Mouse (Mus musculus): ENCODE results near the gene Polr2l. TPM values are rescaled to one million over a fixed set of nuclear protein-coding genes. Genes with fewer than 3 reads are reported as not detected.

Gene Polr2l
- polyA plus RNA-seq, 2 experiments = 32.1 to 61.0 TPM

DNA sequence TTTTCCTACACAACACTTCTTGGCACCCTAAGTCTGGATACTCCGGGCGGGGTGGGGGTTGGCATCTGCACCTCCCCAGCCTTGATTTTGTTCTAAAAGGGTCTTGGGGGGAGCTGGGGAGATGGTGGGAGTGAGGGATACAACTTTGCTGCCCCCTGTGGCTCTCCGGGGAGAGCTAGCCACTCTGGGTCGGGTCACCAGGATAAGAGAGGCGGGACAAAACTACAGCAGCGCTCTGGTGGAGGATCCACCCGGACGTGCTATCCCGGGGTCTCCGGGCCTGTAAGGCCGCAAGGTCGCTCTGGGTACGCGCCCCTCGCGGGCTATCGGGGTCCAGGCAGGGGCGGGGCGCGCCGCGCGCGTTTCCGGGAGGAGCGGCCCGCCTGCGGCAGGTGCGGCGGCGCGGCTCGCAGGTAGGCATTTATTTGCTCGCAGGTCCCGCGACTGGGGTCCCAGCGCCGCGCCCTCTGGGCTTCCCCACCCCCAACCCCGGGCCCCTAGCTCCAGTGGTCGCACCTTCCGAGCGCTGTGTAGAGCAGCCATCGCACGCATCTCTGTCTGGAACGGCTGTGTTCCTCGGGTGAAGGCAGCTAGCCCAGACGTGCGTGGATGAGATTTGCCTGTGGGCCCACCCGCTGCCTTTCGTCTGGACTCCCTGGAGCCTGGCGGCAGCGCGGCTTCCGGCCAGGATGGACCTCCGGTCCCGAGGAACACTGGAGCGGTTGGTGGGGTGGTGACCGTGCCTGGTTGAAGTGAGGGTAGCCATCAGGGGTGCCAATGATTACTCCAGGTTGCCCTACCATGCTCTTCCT lies 13.2 kb downstream of the Polr2l start:
- WGBS = 2% methylated on average over 36 of the region's 59 CpGs
- H3K4me1 ChIP-seq (ENCODE audit: control insufficient read depth, insufficient read depth, low read length) = peaks cover 28% of the 10 kb centered on the region
- peak overlapping the region; percentile 65 for H3K4me2 ChIP-seq (replicated peaks; ENCODE audit: low read depth, low read length, severe bottlenecking)
- ATAC-seq (ENCODE audit: low FRiP score, low read depth) = no peak
- H3K9ac ChIP-seq (ENCODE audit: low read depth, low read length, severe bottlenecking) = peak overlapping the region; percentile 22
- H3K27me3 ChIP-seq (ENCODE audit: control insufficient read depth, insufficient read depth, low read length) = peaks cover 46% of the 10 kb centered on the region
- H3K9me3 ChIP-seq (ENCODE audit: control insufficient read depth, low read length) = no peaks in the 10 kb centered on the region
- no peak for TF ChIP-seq POLR2A (IDR thresholded peaks at IDR 0.05; ENCODE audit: borderline replicate concordance, extremely low read depth, insufficient read depth, insufficient read length)
- DNase-seq (ENCODE audit: low spot score) = no peak
- no peak overlapping the region for H3K27ac ChIP-seq (replicated peaks; ENCODE audit: low read depth, low read length)
- peaks cover 7% of the 10 kb centered on the region for H3K36me3 ChIP-seq (ENCODE audit: control insufficient read depth, insufficient read depth, low read length)
- H3K4me3 ChIP-seq (replicated peaks; ENCODE audit: low read length) = peak overlapping the region; percentile 36

DNA sequence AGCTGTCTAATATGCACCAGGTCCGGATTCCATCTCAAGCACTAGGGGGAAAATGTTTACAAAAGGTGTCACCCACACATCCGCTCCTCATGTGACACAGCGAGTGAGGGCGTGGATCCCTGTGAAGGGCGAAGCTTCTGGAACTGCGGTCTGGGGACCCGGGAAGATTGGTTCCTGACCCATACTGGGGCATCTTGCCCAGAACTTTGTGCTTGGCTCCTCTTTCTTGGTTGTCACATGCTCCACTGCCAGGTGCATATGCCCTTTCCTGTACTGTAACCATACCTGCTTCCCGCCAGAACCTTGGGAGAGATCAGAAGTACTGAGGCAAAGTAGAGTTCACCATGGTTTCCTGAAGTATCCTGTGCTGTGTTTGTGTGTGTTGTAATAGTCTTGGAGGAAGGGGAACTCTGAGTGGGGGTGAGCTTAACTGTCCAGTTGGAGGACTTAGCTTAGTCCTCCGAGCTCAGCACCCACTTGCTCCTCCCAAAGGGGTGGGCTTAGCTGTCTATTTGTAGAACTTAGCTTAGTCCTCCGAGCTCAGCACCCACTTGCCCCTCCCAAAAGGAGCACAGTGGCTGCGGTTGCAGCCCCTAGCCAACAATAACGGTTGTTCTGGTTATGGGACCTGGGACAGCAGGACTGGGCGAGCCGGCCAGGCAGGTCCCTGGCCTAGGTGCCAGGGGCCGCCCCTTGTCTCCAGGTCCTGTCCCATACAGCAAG lies 14.4 kb downstream of the Polr2l start, which contains the start of gene Cracr2b:
Cracr2b (plus strand) TSS at position 704 of the 723 bp plus-strand sequence.
- peaks cover 7% of the 10 kb centered on the region for H3K36me3 ChIP-seq (ENCODE audit: control insufficient read depth, insufficient read depth, low read length)
- no peaks in the 10 kb centered on the region for H3K9me3 ChIP-seq (ENCODE audit: control insufficient read depth, low read length)
- peak within 1 kb of the TSS; percentile 36 for H3K4me3 ChIP-seq (replicated peaks; ENCODE audit: low read length)
- H3K27ac ChIP-seq (replicated peaks; ENCODE audit: low read depth, low read length) = no peak within 1 kb of the TSS
- ATAC-seq (ENCODE audit: low FRiP score, low read depth) (no peak), DNase-seq (ENCODE audit: low spot score) (no peak)
- WGBS = 73% methylated on average over 15 of the region's 15 CpGs
- H3K9ac ChIP-seq (ENCODE audit: low read depth, low read length, severe bottlenecking) = peak within 1 kb of the TSS; percentile 22
- TF ChIP-seq POLR2A (IDR thresholded peaks at IDR 0.05; ENCODE audit: borderline replicate concordance, extremely low read depth, insufficient read depth, insufficient read length) = no peak
- H3K4me1 ChIP-seq (ENCODE audit: control insufficient read depth, insufficient read depth, low read length) = peaks cover 25% of the 10 kb centered on the region
- H3K27me3 ChIP-seq (ENCODE audit: control insufficient read depth, insufficient read depth, low read length) = peaks cover 46% of the 10 kb centered on the region
- peak within 1 kb of the TSS; percentile 65 for H3K4me2 ChIP-seq (replicated peaks; ENCODE audit: low read depth, low read length, severe bottlenecking)

DNA sequence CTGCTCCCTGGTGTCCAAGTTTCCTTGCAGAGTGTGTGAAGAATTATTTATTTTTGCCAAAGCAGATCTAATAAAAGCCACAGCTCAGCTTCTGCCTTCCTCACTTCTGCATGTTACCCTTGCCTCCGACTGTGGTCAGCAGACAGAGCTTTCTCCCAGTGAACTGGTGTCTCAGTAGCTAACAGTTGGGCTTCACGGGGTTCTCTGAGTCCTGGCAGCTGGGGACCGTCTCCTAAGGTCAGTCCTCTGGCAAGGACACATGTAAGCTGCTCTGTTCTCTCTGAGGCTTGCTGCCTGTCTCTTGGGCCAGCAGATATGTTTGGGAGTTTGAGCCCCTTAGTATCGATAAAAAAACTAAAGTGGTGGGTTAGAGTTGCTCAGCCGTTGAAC lies 14.9 kb downstream of the Polr2l start:
- 67% methylated on average over 5 of the region's 5 CpGs for WGBS
- no peak for DNase-seq (ENCODE audit: low spot score)
- H3K4me1 ChIP-seq (ENCODE audit: control insufficient read depth, insufficient read depth, low read length) = peaks cover 19% of the 10 kb centered on the region

DNA sequence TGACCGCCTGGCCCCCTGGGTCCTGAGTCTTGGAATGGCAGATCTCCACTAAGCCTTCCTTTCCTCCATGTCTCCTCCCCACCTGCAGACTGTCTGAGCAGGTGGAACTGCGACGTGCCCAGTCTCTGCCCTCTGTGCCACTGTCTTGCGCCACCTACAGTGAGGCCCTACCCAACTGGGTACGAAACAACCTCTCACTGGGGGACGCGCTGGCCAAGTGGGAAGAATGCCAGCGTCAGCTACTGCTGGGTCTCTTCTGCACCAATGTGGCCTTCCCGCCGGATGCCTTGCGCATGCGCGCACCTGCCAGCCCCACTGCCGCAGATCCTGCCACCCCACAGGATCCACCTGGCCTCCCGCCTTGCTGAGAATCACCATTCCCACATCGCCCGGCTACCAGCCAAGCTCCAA lies 15.6 kb downstream of the Polr2l start:
- no peak for TF ChIP-seq POLR2A (IDR thresholded peaks at IDR 0.05; ENCODE audit: borderline replicate concordance, extremely low read depth, insufficient read depth, insufficient read length)
- Histone ChIP-seq H3K27me3 (ENCODE audit: control insufficient read depth, insufficient read depth, low read length) (peaks cover 38% of the 10 kb centered on the region), H3K4me2 (replicated peaks; ENCODE audit: low read depth, low read length, severe bottlenecking) (no peak overlapping the region), H3K9ac (ENCODE audit: low read depth, low read length, severe bottlenecking) (no peak overlapping the region), H3K4me1 (ENCODE audit: control insufficient read depth, insufficient read depth, low read length) (peaks cover 13% of the 10 kb centered on the region; the same call in 1 of the 2 replicates), H3K27ac (replicated peaks; ENCODE audit: low read depth, low read length) (no peak overlapping the region), H3K36me3 (ENCODE audit: control insufficient read depth, insufficient read depth, low read length) (peaks cover 7% of the 10 kb centered on the region), H3K4me3 (replicated peaks; ENCODE audit: low read length) (no peak overlapping the region), H3K9me3 (ENCODE audit: control insufficient read depth, low read length) (no peaks in the 10 kb centered on the region)
- no peak for ATAC-seq (ENCODE audit: low FRiP score, low read depth)
- WGBS = 89% methylated on average over 17 of the region's 17 CpGs
- DNase-seq (ENCODE audit: low spot score) = no peak

More for the DNA sequence above, 14.9 kb downstream of the Polr2l start:
- no peak overlapping the region for H3K4me2 ChIP-seq (replicated peaks; ENCODE audit: low read depth, low read length, severe bottlenecking)
- peaks cover 7% of the 10 kb centered on the region for H3K36me3 ChIP-seq (ENCODE audit: control insufficient read depth, insufficient read depth, low read length)
- H3K4me3 ChIP-seq (replicated peaks; ENCODE audit: low read length) = no peak overlapping the region
- peaks cover 45% of the 10 kb centered on the region for H3K27me3 ChIP-seq (ENCODE audit: control insufficient read depth, insufficient read depth, low read length)
- TF ChIP-seq POLR2A (IDR thresholded peaks at IDR 0.05; ENCODE audit: borderline replicate concordance, extremely low read depth, insufficient read depth, insufficient read length) = no peak
- no peak overlapping the region for H3K27ac ChIP-seq (replicated peaks; ENCODE audit: low read depth, low read length)
- ATAC-seq (ENCODE audit: low FRiP score, low read depth) = no peak
- no peak overlapping the region for H3K9ac ChIP-seq (ENCODE audit: low read depth, low read length, severe bottlenecking)
- no peaks in the 10 kb centered on the region for H3K9me3 ChIP-seq (ENCODE audit: control insufficient read depth, low read length)

DNA sequence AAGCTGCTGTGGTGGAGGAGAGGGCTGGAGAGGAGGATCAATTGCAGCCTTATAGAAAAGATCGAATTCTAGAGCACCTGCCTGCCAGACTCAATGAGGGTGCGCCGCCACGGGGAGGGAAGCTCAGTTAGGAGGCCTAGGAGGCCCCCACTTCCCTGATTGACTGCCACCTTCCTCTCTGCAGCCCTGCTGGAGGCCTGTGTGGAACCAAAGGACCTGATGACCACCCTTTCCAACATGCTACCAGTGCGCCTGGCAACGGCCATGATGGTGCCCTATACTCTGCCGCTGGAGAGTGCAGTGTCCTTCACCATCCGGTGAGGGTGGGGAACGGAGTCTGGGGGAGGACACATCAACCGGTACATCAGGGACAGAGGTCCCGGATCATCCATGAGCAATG lies 16.3 kb downstream of the Polr2l start:
- H3K27me3 ChIP-seq (ENCODE audit: control insufficient read depth, insufficient read depth, low read length) = peaks cover 31% of the 10 kb centered on the region
- no peak for TF ChIP-seq POLR2A (IDR thresholded peaks at IDR 0.05; ENCODE audit: borderline replicate concordance, extremely low read depth, insufficient read depth, insufficient read length)
- no peak overlapping the region for H3K4me3 ChIP-seq (replicated peaks; ENCODE audit: low read length)
- no peak overlapping the region for H3K9ac ChIP-seq (ENCODE audit: low read depth, low read length, severe bottlenecking)
- no peak for DNase-seq (ENCODE audit: low spot score)
- 90% methylated on average over 11 of the region's 11 CpGs for WGBS
- no peak for ATAC-seq (ENCODE audit: low FRiP score, low read depth)
- H3K9me3 ChIP-seq (ENCODE audit: control insufficient read depth, low read length) = no peaks in the 10 kb centered on the region
- H3K36me3 ChIP-seq (ENCODE audit: control insufficient read depth, insufficient read depth, low read length) = peaks cover 7% of the 10 kb centered on the region
- no peak overlapping the region for H3K4me2 ChIP-seq (replicated peaks; ENCODE audit: low read depth, low read length, severe bottlenecking)
- H3K27ac ChIP-seq (replicated peaks; ENCODE audit: low read depth, low read length) = no peak overlapping the region
- H3K4me1 ChIP-seq (ENCODE audit: control insufficient read depth, insufficient read depth, low read length) = peaks cover 13% of the 10 kb centered on the region; the same call in 1 of the 2 replicates
